Mouse (Mus musculus) heart, postnatal 0 days (tissue): ENCODE results near the gene Csdc2.

Experiments
- CTCF ChIP-seq: IDR thresholded peaks from 2 replicates; pipeline ENCODE4 v1.5.1; 2016; ENCODE audit warnings: antibody characterized with exemption, control low read depth, low read depth
- EP300 ChIP-seq: IDR thresholded peaks from 2 replicates; pipeline ENCODE4 v1.6.1; 2016; ENCODE audit warnings: antibody characterized with exemption, low read depth

- TF ChIP-seq CTCF (no peak), EP300 (no peak)
Observed at GRCm38 (mm10) chr15:81886795-81887550, 49.6 kb upstream of the Csdc2 start.
